Mouse (Mus musculus) stomach, embryonic 15.5 days (tissue): ENCODE data around the gene Mpped2. TPM values are rescaled to one million over a fixed set of nuclear protein-coding genes. Genes with fewer than 3 reads are reported as not detected.

Experiments
- ATAC-seq: fragments of 200-750 bp; cut with Nextera tagmentation; 2 replicates; pipeline ENCODE4 v1.8.0; 2017; ENCODE audit warnings: low read depth, moderate number of reproducible peaks, moderate TSS enrichment; ENCODE audit not compliant: insufficient read depth, low FRiP score
- H3K27ac ChIP-seq: fragments of 300-500 bp; sonication (generic); 2 replicates; pipeline ENCODE4 v1.5.1; 2015; ENCODE audit warnings: mild to moderate bottlenecking, inconsistent platforms
- H3K27me3 ChIP-seq: fragments of 300-500 bp; sonication (generic); replicated peaks from 2 replicates; pipeline ENCODE4 v1.6.1; 2015; ENCODE audit warnings: inconsistent platforms
- H3K36me3 ChIP-seq: fragments of 300-500 bp; sonication (generic); 2 replicates; pipeline ENCODE4 v1.6.1; 2015; ENCODE audit warnings: inconsistent platforms
- H3K4me1 ChIP-seq: fragments of 300-500 bp; sonication (generic); 2 replicates; pipeline ENCODE4 v1.6.1; 2015; ENCODE audit warnings: inconsistent platforms
- H3K4me2 ChIP-seq: fragments of 300-500 bp; sonication (generic); 2 replicates; pipeline ENCODE4 v1.6.1; 2015; ENCODE audit warnings: mild to moderate bottlenecking, inconsistent platforms
- H3K4me3 ChIP-seq: fragments of 300-500 bp; sonication (generic); replicated peaks from 2 replicates; pipeline ENCODE4 v1.5.1; 2015; ENCODE audit warnings: inconsistent platforms
- H3K9ac ChIP-seq: fragments of 300-500 bp; sonication (generic); 2 replicates; pipeline ENCODE4 v1.6.1; 2015; ENCODE audit warnings: inconsistent platforms
- H3K9me3 ChIP-seq: fragments of 300-500 bp; sonication (generic); 2 replicates; pipeline ENCODE4 v1.6.1; 2016; ENCODE audit warnings: inconsistent platforms
- WGBS: fragments of 180-500 bp; shearing (Covaris S2); methylation state at CpG from one replicate; pipeline ENCODE4 v1.1.7; 2015; 5-methylcytosine and 5-hydroxymethylcytosine counted together
- polyA plus RNA-seq: library from polyadenylated mRNA; unstranded; fragments of >200 nt; fragmentation: Nextera tagmentation; extraction: Ambion mirVana; gene quantifications from 2 replicates; pipeline ENCODE4 v1.2.1, GENCODE M21; 2015

Mpped2 gene
- polyA plus RNA-seq, 1 experiment from 2014 or later = 30.1 TPM

DNA sequence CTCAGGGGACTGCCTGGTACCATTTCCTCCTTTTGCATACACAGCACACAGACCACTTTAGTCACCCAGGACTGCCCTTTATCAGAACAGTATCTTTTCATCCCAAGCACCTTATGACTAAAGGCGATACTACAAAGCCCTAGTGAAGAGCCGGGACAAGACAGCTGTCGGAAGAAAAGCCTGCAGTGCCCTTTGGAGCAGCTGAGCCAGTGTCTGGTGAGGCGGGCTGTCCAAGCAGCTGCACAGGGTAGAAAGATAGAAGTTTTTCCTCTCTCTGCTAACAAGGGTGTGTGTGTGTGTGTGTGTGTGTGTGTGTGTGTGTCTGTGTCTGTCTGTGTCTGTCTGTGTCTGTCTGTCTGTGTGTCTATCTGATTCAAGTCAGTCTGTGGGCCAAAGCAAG is 161.1 kb downstream of the Mpped2 start:
- H3K4me1 ChIP-seq = peaks cover 26% of the 10 kb centered on the region; the same call in 1 of the 2 replicates
- no peaks in the 10 kb centered on the region for H3K27me3 ChIP-seq
- no peaks in the 10 kb centered on the region for H3K36me3 ChIP-seq
- no peak for ATAC-seq
- no peak overlapping the region for H3K9ac ChIP-seq
- H3K4me3 ChIP-seq = no peak overlapping the region
- 63% methylated on average over 4 of the region's 4 CpGs for WGBS
- H3K9me3 ChIP-seq = no peaks in the 10 kb centered on the region
- H3K27ac ChIP-seq = no peak overlapping the region
- no peak overlapping the region for H3K4me2 ChIP-seq

DNA sequence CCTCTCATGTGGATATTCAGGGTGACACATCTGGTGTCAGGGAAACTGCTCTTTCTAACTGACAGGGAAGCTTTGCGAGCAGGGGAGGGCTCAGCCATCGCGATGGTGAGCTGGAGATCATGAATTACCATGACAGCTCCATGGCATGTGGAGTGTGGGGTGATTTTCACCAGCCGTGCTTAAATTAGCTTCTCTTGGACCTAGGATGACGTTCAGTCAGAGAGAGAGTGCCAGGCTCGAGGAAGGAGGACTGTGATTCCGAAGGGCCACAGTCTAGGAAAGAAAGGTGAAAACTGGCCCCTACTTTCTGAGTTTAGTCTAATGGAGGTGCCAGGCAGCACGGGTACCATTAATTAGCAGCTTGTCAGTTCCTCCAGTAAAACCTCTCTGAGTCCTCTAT is 161.7 kb downstream of the Mpped2 start:
- ATAC-seq = no peak

DNA sequence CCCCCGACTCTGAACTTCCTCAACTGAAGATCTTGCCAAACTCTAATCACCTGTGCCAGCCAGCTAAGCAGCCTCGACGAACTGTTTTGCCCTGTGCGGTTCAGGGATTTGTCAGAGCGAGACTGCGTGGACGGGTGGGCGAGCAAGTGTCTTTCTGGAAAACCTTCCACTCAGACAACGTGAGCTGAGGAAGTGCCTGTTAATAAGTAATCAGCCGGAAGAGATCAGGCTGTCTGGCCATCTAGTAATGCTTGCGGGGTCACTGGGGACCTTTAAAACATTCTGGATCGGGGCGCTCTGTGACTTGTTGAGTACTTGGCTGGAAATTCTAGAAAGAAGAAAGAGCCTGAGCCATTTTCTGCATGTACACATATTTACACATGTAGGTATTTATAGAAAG is 162.1 kb downstream of the Mpped2 start:
- Histone ChIP-seq H3K4me1 (peaks cover 26% of the 10 kb centered on the region; the same call in 1 of the 2 replicates), H3K4me2 (no peak overlapping the region)
- ATAC-seq = no peak

More for the DNA sequence above, 161.7 kb downstream of the Mpped2 start:
- 31% methylated on average over 8 of the region's 8 CpGs for WGBS
- H3K9me3 ChIP-seq = no peaks in the 10 kb centered on the region
- peaks cover 26% of the 10 kb centered on the region; the same call in 1 of the 2 replicates for H3K4me1 ChIP-seq
- H3K9ac ChIP-seq = no peak overlapping the region
- no peak overlapping the region for H3K4me2 ChIP-seq
- H3K27ac ChIP-seq = no peak overlapping the region
- H3K36me3 ChIP-seq = no peaks in the 10 kb centered on the region
- no peak overlapping the region for H3K4me3 ChIP-seq
- H3K27me3 ChIP-seq = no peaks in the 10 kb centered on the region

DNA sequence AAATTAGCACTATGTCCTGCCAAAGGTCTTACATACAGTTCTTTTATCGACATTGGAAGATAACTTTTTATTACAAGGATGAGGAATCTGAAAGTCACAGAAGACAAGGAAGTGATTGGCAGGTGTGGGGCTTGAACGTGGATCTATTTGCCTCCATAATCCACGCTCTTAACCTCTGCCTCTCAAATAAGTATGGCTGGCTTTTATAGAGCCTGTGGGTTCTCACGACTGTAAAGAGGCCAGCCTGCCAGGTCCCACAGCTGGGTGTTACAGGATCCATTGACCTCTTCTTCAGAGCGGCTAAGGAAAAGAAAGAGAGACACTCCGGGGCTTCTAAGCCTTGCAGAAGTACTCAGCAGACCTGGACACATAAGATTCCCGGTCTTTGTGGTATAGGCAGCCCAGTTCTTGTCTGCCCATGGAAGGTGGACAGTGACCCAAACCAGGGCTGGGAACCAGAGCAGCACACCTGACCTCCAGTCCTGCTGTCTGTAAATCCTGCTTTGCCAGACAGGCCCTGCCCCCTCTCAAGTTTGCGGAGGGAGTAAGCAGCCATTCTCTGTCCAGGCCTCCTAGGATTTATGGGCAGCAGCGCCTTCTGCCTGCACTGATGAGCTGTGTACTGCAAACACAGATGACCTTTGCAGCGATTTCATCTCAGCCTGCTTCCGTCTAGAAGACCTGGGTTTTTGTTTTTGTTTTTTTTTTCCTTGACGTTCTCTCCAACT is 162.7 kb downstream of the Mpped2 start:
- Histone ChIP-seq H3K4me3 (no peak overlapping the region), H3K36me3 (no peaks in the 10 kb centered on the region), H3K27ac (no peak overlapping the region), H3K9ac (no peak overlapping the region), H3K4me2 (no peak overlapping the region), H3K9me3 (no peaks in the 10 kb centered on the region), H3K27me3 (no peaks in the 10 kb centered on the region), H3K4me1 (peaks cover 26% of the 10 kb centered on the region; the same call in 1 of the 2 replicates)
- ATAC-seq = no peak
- WGBS = 36% methylated on average over 12 of the region's 12 CpGs

More for the DNA sequence above, 162.1 kb downstream of the Mpped2 start:
- Histone ChIP-seq H3K36me3 (no peaks in the 10 kb centered on the region), H3K4me3 (no peak overlapping the region), H3K27ac (no peak overlapping the region), H3K27me3 (no peaks in the 10 kb centered on the region), H3K9me3 (no peaks in the 10 kb centered on the region), H3K9ac (no peak overlapping the region)
- 34% methylated on average over 13 of the region's 13 CpGs for WGBS

DNA sequence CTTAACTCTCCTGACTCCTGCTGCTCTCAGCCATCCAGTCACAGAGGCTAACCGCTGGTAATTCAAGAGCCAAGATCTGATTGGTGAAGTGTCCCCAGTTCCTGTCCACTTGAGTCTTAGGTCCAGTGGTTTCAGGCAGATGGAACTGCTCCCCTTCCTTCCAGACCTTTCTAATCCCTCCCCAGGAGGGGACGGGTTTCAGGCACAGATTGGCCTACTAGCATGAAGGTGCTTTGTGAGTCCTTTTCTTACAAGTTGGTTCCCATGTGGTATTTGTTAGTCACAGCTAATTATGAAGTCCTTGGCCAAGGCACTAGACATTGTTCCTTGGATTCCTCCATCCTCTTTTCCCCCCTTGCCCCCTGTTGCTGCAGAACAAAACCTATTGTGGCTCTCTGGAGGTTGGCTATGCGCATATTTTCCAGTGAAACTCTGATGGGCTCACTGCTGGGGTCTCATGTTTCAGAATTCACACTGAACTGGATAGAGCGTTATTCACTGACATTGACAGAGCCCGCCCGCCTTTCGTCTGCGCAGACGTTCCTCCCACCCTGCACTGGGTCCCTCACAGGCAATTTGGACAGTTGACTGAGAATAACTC is 163.4 kb downstream of the Mpped2 start:
- Histone ChIP-seq H3K9me3 (no peaks in the 10 kb centered on the region), H3K36me3 (no peaks in the 10 kb centered on the region), H3K27ac (0 out of 2 replicates have a peak overlapping the region, but pooled peaks have one; percentile 8), H3K9ac (no peak overlapping the region), H3K4me2 (no peak overlapping the region), H3K27me3 (no peaks in the 10 kb centered on the region), H3K4me3 (no peak overlapping the region), H3K4me1 (peaks cover 26% of the 10 kb centered on the region)
- WGBS = 53% methylated on average over 9 of the region's 9 CpGs
- no peak for ATAC-seq

DNA sequence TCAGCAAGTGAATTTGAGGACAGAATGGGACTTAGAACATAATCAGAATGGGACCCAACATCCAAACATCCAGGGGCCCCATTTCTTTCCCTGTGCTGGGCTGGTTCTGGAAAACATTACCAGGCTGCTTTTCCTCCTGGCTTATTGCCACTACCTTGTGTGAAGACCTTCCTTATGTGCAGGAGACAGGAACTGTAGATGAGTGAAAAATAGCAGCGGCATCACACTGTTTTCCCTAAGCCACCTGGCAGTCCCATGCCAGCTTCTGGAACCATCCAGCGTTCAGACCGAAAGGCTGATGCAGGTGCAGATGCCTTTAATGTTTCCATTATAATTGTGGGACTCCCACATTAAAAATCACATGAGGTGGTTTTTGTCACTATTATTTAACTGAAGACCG is 164.2 kb downstream of the Mpped2 start:
- H3K4me2 ChIP-seq = no peak overlapping the region
- H3K9ac ChIP-seq = no peak overlapping the region
- no peaks in the 10 kb centered on the region for H3K36me3 ChIP-seq
- H3K9me3 ChIP-seq = no peaks in the 10 kb centered on the region
- WGBS = 37% methylated on average over 4 of the region's 4 CpGs
- peaks cover 26% of the 10 kb centered on the region for H3K4me1 ChIP-seq
- no peaks in the 10 kb centered on the region for H3K27me3 ChIP-seq
- H3K4me3 ChIP-seq = no peak overlapping the region
- no peak overlapping the region for H3K27ac ChIP-seq
- ATAC-seq = no peak

DNA sequence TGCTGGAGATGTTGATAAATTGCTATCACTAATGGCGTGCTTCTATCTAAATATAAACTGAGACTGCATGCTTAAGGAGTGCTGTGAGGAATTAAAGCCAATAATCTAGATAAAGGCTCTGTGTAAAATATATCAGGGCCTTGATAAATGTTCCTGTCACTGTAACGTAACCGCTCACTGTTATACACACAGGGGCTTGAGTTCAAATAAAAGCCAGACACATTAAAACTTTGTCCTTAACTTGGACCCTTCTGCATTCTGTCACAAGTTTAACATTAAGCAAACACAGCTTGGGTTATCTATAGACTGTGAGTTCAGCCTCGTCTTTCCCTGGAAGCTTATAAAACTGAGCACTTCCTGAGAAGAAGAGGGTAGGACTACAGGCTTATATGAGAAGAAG is 164.6 kb downstream of the Mpped2 start:
- peak; percentile 48; the same call in 1 of the 2 replicates for ATAC-seq
- Histone ChIP-seq H3K27me3 (no peaks in the 10 kb centered on the region), H3K27ac (peak overlapping the region; percentile 70; the same call in 1 of the 2 replicates), H3K9me3 (no peaks in the 10 kb centered on the region), H3K4me3 (no peak overlapping the region), H3K9ac (no peak overlapping the region), H3K36me3 (no peaks in the 10 kb centered on the region), H3K4me1 (peaks cover 26% of the 10 kb centered on the region), H3K4me2 (no peak overlapping the region)
- WGBS = 25% methylated on average over 4 of the region's 4 CpGs

DNA sequence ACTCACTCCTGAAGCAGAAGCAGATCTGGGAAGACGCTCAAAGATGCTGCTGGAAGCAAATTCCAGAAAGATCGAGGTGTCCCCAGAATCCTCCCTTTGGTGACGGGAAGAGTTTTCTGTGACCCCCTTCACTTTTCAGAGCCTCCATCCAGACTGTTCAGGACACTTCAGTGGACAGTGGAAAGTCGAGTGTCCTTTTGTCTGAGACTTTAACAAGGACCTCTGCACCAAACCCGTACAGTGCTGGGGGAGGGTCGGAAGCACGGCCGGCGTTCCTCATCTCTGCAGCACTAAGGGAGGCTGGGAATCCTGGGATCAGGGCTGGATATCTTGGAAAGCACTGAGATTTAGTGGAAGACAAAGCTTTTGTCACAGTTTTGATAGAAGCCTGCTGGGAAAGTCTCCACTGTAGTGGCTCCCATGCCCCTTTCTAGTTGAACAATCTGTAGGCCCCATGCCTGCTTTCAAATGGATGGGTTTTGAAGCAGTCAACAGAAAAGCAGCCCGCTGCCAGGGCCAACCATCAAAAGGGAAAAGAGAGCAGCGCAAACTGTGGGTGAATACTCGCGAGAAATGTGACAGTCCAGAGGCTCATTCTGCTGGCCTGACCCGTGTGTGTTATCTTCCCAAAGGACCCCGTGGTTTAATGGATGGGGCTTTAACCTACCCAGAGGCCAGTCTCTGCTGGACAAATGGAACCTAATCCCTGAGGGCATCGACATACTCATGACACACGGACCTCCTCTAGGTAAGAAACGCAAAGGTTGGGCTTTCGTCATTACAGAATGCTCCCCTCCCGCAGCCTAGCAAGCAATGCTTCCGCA is 168.0 kb downstream of the Mpped2 start:
- Histone ChIP-seq H3K9me3 (no peaks in the 10 kb centered on the region), H3K9ac (no peak overlapping the region), H3K4me2 (no peak overlapping the region), H3K36me3 (no peaks in the 10 kb centered on the region), H3K27me3 (no peaks in the 10 kb centered on the region), H3K27ac (no peak overlapping the region), H3K4me3 (no peak overlapping the region), H3K4me1 (peaks cover 26% of the 10 kb centered on the region)
- WGBS = 73% methylated on average over 21 of the region's 21 CpGs
- no peak for ATAC-seq

DNA sequence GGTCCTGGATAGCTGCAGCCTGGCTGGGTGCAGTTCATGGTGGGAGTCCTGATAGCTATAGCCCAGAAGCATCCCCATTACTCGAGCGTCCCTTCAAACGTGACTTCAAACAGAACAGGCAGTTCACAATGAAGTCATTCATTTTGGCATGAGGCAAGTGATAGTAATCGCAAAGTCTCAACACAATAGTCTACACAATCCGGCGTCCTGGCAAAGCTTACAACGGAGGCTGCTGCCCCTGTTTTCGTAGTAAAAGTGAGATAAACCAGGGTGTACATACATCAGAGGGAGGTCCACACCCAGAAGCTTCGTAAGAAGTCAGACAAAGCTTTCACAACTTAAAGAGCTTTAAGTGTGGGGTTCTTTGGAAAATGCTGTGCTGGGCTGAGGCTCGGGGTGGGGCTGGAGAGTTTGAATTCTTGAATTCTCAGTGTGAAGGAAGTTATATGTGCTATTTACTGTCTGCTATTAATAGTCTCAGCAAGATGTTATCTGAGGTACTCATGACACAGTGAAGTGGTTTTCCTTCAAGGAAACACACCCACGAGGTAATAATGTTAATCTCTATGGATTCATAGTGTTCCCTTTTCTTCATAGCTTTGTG is 170.1 kb downstream of the Mpped2 start:
- WGBS = 33% methylated on average over 11 of the region's 11 CpGs
- ATAC-seq = peak; percentile 50; the same call in 1 of the 2 replicates
- H3K4me2 ChIP-seq = no peak overlapping the region
- H3K36me3 ChIP-seq = no peaks in the 10 kb centered on the region
- no peak overlapping the region for H3K9ac ChIP-seq
- no peaks in the 10 kb centered on the region for H3K27me3 ChIP-seq
- no peaks in the 10 kb centered on the region for H3K9me3 ChIP-seq
- peaks cover 8% of the 10 kb centered on the region; the same call in 1 of the 2 replicates for H3K4me1 ChIP-seq
- no peak overlapping the region for H3K27ac ChIP-seq
- H3K4me3 ChIP-seq = no peak overlapping the region

DNA sequence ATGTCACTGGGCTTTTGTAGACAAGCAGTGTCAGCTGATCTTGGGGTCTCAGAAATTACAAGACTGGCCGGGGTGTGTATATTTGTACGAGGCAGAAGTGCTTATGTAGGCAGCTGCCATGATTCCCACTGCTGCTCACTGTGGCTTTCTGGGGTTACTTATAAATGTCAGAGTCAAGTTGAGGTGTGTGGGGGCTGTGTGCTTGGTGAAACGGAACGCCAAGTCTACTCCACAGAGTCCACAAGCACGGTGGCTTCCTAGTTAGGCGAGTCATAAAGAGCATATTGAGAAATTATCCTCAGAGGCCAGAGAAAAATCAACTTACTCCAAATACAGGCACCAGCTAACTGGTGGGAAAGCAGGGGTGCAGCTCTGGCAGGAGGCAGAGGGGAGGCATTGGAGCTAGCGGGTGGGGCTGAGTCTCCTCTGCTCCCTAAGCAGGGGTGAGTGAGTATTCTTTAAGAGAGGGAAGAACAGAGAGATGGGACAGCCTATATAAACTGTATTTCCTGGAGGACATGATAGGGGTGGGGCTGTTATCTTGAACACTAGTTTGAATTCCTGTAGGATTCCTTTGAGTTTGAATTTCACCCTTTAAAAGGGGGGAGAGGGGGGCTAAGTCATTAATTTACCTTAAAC is 172.2 kb downstream of the Mpped2 start:
- Histone ChIP-seq H3K9me3 (no peaks in the 10 kb centered on the region), H3K36me3 (no peaks in the 10 kb centered on the region), H3K27ac (no peak overlapping the region), H3K27me3 (no peaks in the 10 kb centered on the region), H3K4me3 (no peak overlapping the region), H3K4me1 (peaks cover 8% of the 10 kb centered on the region; the same call in 1 of the 2 replicates), H3K9ac (no peak overlapping the region), H3K4me2 (no peak overlapping the region)
- WGBS = 50% methylated on average over 7 of the region's 7 CpGs
- ATAC-seq = no peak

DNA sequence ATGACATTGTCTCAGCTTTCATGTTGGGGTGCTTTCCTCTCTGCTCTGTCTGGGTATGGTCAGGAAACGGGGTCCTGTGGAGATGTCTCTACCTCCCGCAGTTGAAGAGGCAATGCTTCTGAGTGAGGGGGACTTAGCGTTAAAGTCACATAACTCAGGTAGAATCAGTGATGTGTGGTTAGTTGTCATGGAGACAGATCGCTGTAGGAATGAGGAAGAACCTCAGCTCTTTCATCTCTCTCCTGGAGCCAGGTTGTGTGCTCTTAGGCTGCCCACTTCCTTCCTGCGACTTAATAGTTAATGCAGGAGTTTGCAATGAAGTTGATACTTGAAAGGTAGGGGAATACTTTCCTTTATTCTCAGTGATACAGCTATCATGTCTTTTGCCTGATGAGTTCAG is 173.2 kb downstream of the Mpped2 start:
- no peaks in the 10 kb centered on the region for H3K9me3 ChIP-seq
- 37% methylated on average over 5 of the region's 5 CpGs for WGBS
- no peak overlapping the region for H3K27ac ChIP-seq
- no peak overlapping the region for H3K9ac ChIP-seq
- no peak overlapping the region for H3K4me2 ChIP-seq
- H3K27me3 ChIP-seq = no peaks in the 10 kb centered on the region
- no peak overlapping the region for H3K4me3 ChIP-seq
- no peaks in the 10 kb centered on the region for H3K36me3 ChIP-seq
- peaks cover 8% of the 10 kb centered on the region; the same call in 1 of the 2 replicates for H3K4me1 ChIP-seq
- ATAC-seq = no peak
